Mouse (Mus musculus) hindbrain, embryonic 16.5 days (tissue): ENCODE data around the gene Ndufa11. TPM values are rescaled to one million over a fixed set of nuclear protein-coding genes. Genes with fewer than 3 reads are reported as not detected.

Experiments
- polyA plus RNA-seq: library from polyadenylated mRNA; unstranded; fragments of >200 nt; fragmentation: Nextera tagmentation; extraction: Ambion mirVana; gene quantifications from 2 replicates; pipeline ENCODE4 v1.2.1, GENCODE M21; 2015

Ndufa11 gene
- polyA plus RNA-seq, 1 experiment from 2014 or later: 621 TPM

Other genes starting within 250 kb of the Ndufa11 start
- gene Ptprs, start 241.3 kb upstream of the Ndufa11 start, polyA plus RNA-seq: 229 and 264 TPM in 2 replicates
- not detected in 2 replicates for gene Znrf4, start 205.3 kb upstream of the Ndufa11 start, polyA plus RNA-seq
- gene Gm20219, start 163.4 kb upstream of the Ndufa11 start, polyA plus RNA-seq: 0.95 and 1.1 TPM in 2 replicates
- gene Safb2, start 133.2 kb upstream of the Ndufa11 start, polyA plus RNA-seq: 56.7 and 66.1 TPM in 2 replicates
- gene Safb, start 132.9 kb upstream of the Ndufa11 start, polyA plus RNA-seq: 95.5 and 109 TPM in 2 replicates
- 186 and 221 TPM in 2 replicates for gene 2410015M20Rik, start 108.0 kb upstream of the Ndufa11 start, polyA plus RNA-seq
- gene Rpl36, start 104.4 kb upstream of the Ndufa11 start, polyA plus RNA-seq: 823 and 876 TPM in 2 replicates
- gene Lonp1, start 90.9 kb upstream of the Ndufa11 start, polyA plus RNA-seq: 45.4 and 45.7 TPM in 2 replicates
- gene Catsperd, start 89.6 kb upstream of the Ndufa11 start, polyA plus RNA-seq: 1.6 and 1.7 TPM in 2 replicates
- 100 and 110 TPM in 2 replicates for gene Ranbp3, start 44.5 kb upstream of the Ndufa11 start, polyA plus RNA-seq
- gene Vmac, start 255 bp downstream of the Ndufa11 start, polyA plus RNA-seq: 15.1 and 16.6 TPM in 2 replicates
- 2.4 and 2.5 TPM in 2 replicates for gene Nrtn, start 39.8 kb downstream of the Ndufa11 start, polyA plus RNA-seq
- 97.3 and 99.9 TPM in 2 replicates for gene Dus3l, start 47.0 kb downstream of the Ndufa11 start, polyA plus RNA-seq
- 0.60 and 1.0 TPM in 2 replicates for gene Prr22, start 52.5 kb downstream of the Ndufa11 start, polyA plus RNA-seq
- gene Rfx2, start 113.2 kb downstream of the Ndufa11 start, polyA plus RNA-seq: 4.9 and 6.5 TPM in 2 replicates
- not detected in 2 replicates for gene Acsbg2, start 156.7 kb downstream of the Ndufa11 start, polyA plus RNA-seq
- 0.29 and 0.50 TPM in 2 replicates for gene 1700061G19Rik, start 157.7 kb downstream of the Ndufa11 start, polyA plus RNA-seq
- 58.2 and 82.3 TPM in 2 replicates for gene Mllt1, start 217.6 kb downstream of the Ndufa11 start, polyA plus RNA-seq